Mouse (Mus musculus) heart, embryonic 16.5 days (tissue): ENCODE measurements around the gene Icam4. TPM values are rescaled to one million over a fixed set of nuclear protein-coding genes. Genes with fewer than 3 reads are reported as not detected.
A peak's percentile ranks its signal among the peaks of the same experiment; 100 is the strongest.

Experiments
- ATAC-seq: fragments of 200-750 bp; cut with Nextera tagmentation; replicated peaks from 2 replicates; pipeline ENCODE4 v1.8.0; 2017; ENCODE audit warnings: moderate number of reproducible peaks; ENCODE audit not compliant: insufficient read depth, low FRiP score; ENCODE audit errors: extremely low read depth
- H3K27ac ChIP-seq: fragments of 300-500 bp; sonication (generic); 2 replicates; pipeline ENCODE4 v1.5.1; 2014; ENCODE audit warnings: mild to moderate bottlenecking, low read length, control low read depth, moderate library complexity
- H3K27me3 ChIP-seq: fragments of 300-500 bp; sonication (generic); 2 replicates; pipeline ENCODE4 v1.6.1; 2014; ENCODE audit warnings: low read length, mixed read lengths; ENCODE audit not compliant: control insufficient read depth, insufficient read depth
- H3K36me3 ChIP-seq: fragments of 300-500 bp; sonication (generic); 2 replicates; pipeline ENCODE4 v1.6.1; 2014; ENCODE audit not compliant: control insufficient read depth, insufficient read depth
- H3K4me1 ChIP-seq: fragments of 300-500 bp; sonication (generic); 2 replicates; pipeline ENCODE4 v1.6.1; 2014; ENCODE audit warnings: low read length, mixed read lengths; ENCODE audit not compliant: control insufficient read depth, insufficient read depth
- H3K4me2 ChIP-seq: fragments of 300-500 bp; sonication (generic); 2 replicates; pipeline ENCODE4 v1.6.1; 2014; ENCODE audit warnings: low read depth, mild to moderate bottlenecking, control low read depth, low read length
- H3K4me3 ChIP-seq: fragments of 300-500 bp; sonication (generic); 2 replicates; pipeline ENCODE4 v1.5.1; 2014; ENCODE audit warnings: mild to moderate bottlenecking, control low read depth, low read length
- H3K9ac ChIP-seq: fragments of 300-500 bp; sonication (generic); 2 replicates; pipeline ENCODE4 v1.6.1; 2014; ENCODE audit warnings: low read length, control low read depth
- H3K9me3 ChIP-seq: fragments of 300-500 bp; sonication (generic); replicated peaks from 2 replicates; pipeline ENCODE4 v1.6.1; 2016; ENCODE audit warnings: low read length; ENCODE audit not compliant: control insufficient read depth
- WGBS: fragments of 180-500 bp; shearing (Covaris S2); extraction: QIAGEN DNeasy Blood & Tissue Kit; methylation state at CpG from one replicate; pipeline ENCODE4 v1.1.7; 2014; 5-methylcytosine and 5-hydroxymethylcytosine counted together
- polyA plus RNA-seq: library from polyadenylated mRNA; unstranded; fragments of >200 nt; fragmentation: Nextera tagmentation; extraction: Ambion mirVana; gene quantifications from 2 replicates; pipeline ENCODE4 v1.2.1, GENCODE M21; 2015

The Icam4 gene
- polyA plus RNA-seq, 1 experiment from 2014 or later, result 2.0 TPM

- 73% methylated on average over 6 of the region's 6 CpGs for WGBS
- H3K9me3 ChIP-seq, result no peaks in the 10 kb centered on the region
- H3K27ac ChIP-seq, result no peak overlapping the region
- no peak for ATAC-seq
- H3K4me3 ChIP-seq, result no peak overlapping the region
- H3K9ac ChIP-seq, result no peak overlapping the region
- no peaks in the 10 kb centered on the region for H3K36me3 ChIP-seq
- H3K4me1 ChIP-seq, result peaks cover 39% of the 10 kb centered on the region
- H3K27me3 ChIP-seq, result peaks cover 20% of the 10 kb centered on the region
- no peak overlapping the region for H3K4me2 ChIP-seq
Measured at GRCm38 (mm10) chr9:21028560-21029110, 538 bp upstream of the Icam4 start.

- 20% methylated on average over 22 of the region's 22 CpGs for WGBS
- Histone ChIP-seq H3K4me1 (peaks cover 42% of the 10 kb centered on the region), H3K4me3 (peak overlapping the region; percentile 62), H3K9me3 (no peaks in the 10 kb centered on the region), H3K27ac (no peak overlapping the region), H3K9ac (peak overlapping the region; percentile 67; the same call in 1 of the 2 replicates), H3K4me2 (peak overlapping the region; percentile 95), H3K36me3 (no peaks in the 10 kb centered on the region), H3K27me3 (peaks cover 33% of the 10 kb centered on the region)
- no peak for ATAC-seq
Measured at GRCm38 (mm10) chr9:21030055-21030600, 955 bp downstream of the Icam4 start.

GRCm38 (mm10) chr9:21030781-21031250 is 1.6 kb downstream of the Icam4 start:
- H3K27me3 ChIP-seq, result peaks cover 40% of the 10 kb centered on the region
- H3K4me2 ChIP-seq, result peak overlapping the region; percentile 95
- peak overlapping the region; percentile 53 for H3K9ac ChIP-seq
- 0 out of 2 replicates have a peak overlapping the region, but pooled peaks have one; percentile 43 for H3K27ac ChIP-seq
- no peaks in the 10 kb centered on the region for H3K9me3 ChIP-seq
- H3K4me3 ChIP-seq, result peak overlapping the region; percentile 62
- ATAC-seq, result peak; percentile 59
- peaks cover 42% of the 10 kb centered on the region for H3K4me1 ChIP-seq
- no peaks in the 10 kb centered on the region for H3K36me3 ChIP-seq
- 0% methylated on average over 13 of the region's 13 CpGs for WGBS

GRCm38 (mm10) chr9:21031251-21031895 is 2.2 kb downstream of the Icam4 start:
- H3K4me2 ChIP-seq, result peak overlapping the region; percentile 95
- H3K27me3 ChIP-seq, result peaks cover 45% of the 10 kb centered on the region
- H3K36me3 ChIP-seq, result no peaks in the 10 kb centered on the region
- H3K9ac ChIP-seq, result peak overlapping the region; percentile 53
- H3K27ac ChIP-seq, result 0 out of 2 replicates have a peak overlapping the region, but pooled peaks have one; percentile 43
- peak; percentile 33; the same call in 1 of the 2 replicates for ATAC-seq
- WGBS, result under 1% methylated on average over 36 of the region's 36 CpGs
- H3K4me3 ChIP-seq, result peak overlapping the region; percentile 62
- H3K9me3 ChIP-seq, result no peaks in the 10 kb centered on the region
- H3K4me1 ChIP-seq, result peaks cover 42% of the 10 kb centered on the region

GRCm38 (mm10) chr9:21031896-21032351 is 2.8 kb downstream of the Icam4 start, which contains the start of gene Icam5:
Gene Icam5, plus strand, starts transcription at chr9:21032073.
- 0 out of 2 replicates have a peak within 1 kb of the TSS, but pooled peaks have one; percentile 43 for H3K27ac ChIP-seq
- H3K4me1 ChIP-seq, result peaks cover 46% of the 10 kb centered on the region
- peak within 1 kb of the TSS; percentile 62 for H3K9ac ChIP-seq
- no peaks in the 10 kb centered on the region for H3K36me3 ChIP-seq
- peaks cover 51% of the 10 kb centered on the region for H3K27me3 ChIP-seq
- H3K9me3 ChIP-seq, result no peaks in the 10 kb centered on the region
- H3K4me3 ChIP-seq, result peak within 1 kb of the TSS; percentile 62
- ATAC-seq, result no peak
- WGBS, result 2% methylated on average over 34 of the region's 35 CpGs
- peak within 1 kb of the TSS; percentile 95 for H3K4me2 ChIP-seq

- H3K4me3 ChIP-seq, result peak overlapping the region; percentile 62
- H3K9ac ChIP-seq, result no peak overlapping the region; the same call in 1 of the 2 replicates
- ATAC-seq, result no peak
- 3% methylated on average over 7 of the region's 7 CpGs for WGBS
- H3K27me3 ChIP-seq, result peaks cover 55% of the 10 kb centered on the region
- no peak overlapping the region for H3K27ac ChIP-seq
- peak overlapping the region; percentile 95 for H3K4me2 ChIP-seq
- no peaks in the 10 kb centered on the region for H3K9me3 ChIP-seq
- no peaks in the 10 kb centered on the region for H3K36me3 ChIP-seq
- peaks cover 50% of the 10 kb centered on the region for H3K4me1 ChIP-seq
Measured at GRCm38 (mm10) chr9:21032491-21032890, 3.3 kb downstream of the Icam4 start.

GRCm38 (mm10) chr9:21033136-21033535 is 4.0 kb downstream of the Icam4 start:
- peaks cover 55% of the 10 kb centered on the region for H3K4me1 ChIP-seq
- H3K9ac ChIP-seq, result peak overlapping the region; percentile 62
- H3K4me2 ChIP-seq, result peak overlapping the region; percentile 95
- H3K9me3 ChIP-seq, result no peaks in the 10 kb centered on the region
- no peaks in the 10 kb centered on the region for H3K36me3 ChIP-seq
- no peak overlapping the region for H3K27ac ChIP-seq
- H3K27me3 ChIP-seq, result peaks cover 61% of the 10 kb centered on the region
- ATAC-seq, result 0 out of 2 replicates have a peak, but pooled peaks have one; percentile 28
- WGBS, result under 1% methylated on average over 34 of the region's 34 CpGs
- peak overlapping the region; percentile 60 for H3K4me3 ChIP-seq

GRCm38 (mm10) chr9:21034481-21035085 is 5.4 kb downstream of the Icam4 start:
- Histone ChIP-seq H3K4me3 (0 out of 2 replicates have a peak overlapping the region, but pooled peaks have one; percentile 6), H3K4me2 (no peak overlapping the region), H3K9ac (no peak overlapping the region), H3K27me3 (peaks cover 65% of the 10 kb centered on the region), H3K27ac (no peak overlapping the region), H3K36me3 (no peaks in the 10 kb centered on the region), H3K9me3 (no peaks in the 10 kb centered on the region), H3K4me1 (peaks cover 48% of the 10 kb centered on the region)
- 4% methylated on average over 17 of the region's 17 CpGs for WGBS
- no peak for ATAC-seq
